Mouse (Mus musculus): ENCODE measurements around the gene Cstad. TPM values are rescaled to one million over a fixed set of nuclear protein-coding genes. Genes with fewer than 3 reads are reported as not detected.

The Cstad gene
- polyA plus RNA-seq, 1 experiment, result 0.94 TPM

DNA sequence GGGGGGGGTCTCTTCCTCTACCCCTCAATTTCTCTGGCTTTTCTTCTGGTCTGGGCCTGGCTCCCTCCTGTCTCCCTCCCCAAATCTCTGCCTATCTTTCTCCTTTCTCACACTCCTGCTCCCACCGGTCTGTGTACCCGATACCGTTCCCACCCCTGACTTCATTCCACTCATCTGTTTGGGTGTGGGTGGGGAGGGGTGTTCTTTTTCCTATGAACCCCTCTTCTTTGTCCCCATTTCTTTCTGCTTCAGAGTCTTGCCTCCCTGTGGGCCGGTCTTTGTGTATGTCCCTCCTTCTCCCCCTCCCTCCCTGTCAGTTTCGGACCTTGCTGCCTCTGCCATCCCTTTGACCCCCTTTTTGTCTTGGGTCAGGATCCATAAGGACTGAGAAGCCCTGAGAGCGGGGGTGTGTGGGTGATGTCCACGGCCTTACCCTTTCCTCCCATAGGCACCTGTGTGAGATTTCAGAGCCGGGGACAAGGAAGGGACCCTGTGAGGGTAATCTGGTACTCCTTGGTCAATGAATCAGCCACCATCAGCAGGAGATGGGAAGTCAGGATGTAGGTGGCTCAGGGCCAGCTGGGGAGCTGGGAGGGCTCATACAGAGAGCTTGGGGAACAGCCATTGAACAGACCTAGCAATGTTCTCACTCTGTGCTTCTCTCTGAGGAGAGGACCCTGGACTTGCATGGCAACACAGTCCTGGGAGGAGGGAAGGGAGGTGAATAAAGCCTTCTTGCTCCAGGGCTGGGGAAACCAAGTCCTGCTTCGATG is 19.5 kb downstream of the Cstad start:
- no peaks in the 10 kb centered on the region for H3K36me3 ChIP-seq (ENCODE audit: control insufficient read depth, insufficient read depth, low read length, poor library complexity, severe bottlenecking)
- H3K4me3 ChIP-seq (ENCODE audit: low read depth, low read length), result no peak overlapping the region
- TF ChIP-seq CTCF (IDR thresholded peaks at IDR 0.05; ENCODE audit: low read depth, low read length) (no peak), EP300 (IDR thresholded peaks at IDR 0.05; ENCODE audit: insufficient read depth, low read depth, low read length) (no peak), POLR2A (IDR thresholded peaks at IDR 0.05; ENCODE audit: insufficient read depth, low read length) (no peak)
- H3K9ac ChIP-seq (ENCODE audit: low read depth, poor library complexity, severe bottlenecking), result no peak overlapping the region
- no peaks in the 10 kb centered on the region for H3K27me3 ChIP-seq (ENCODE audit: control insufficient read depth, insufficient read depth, low read length, poor library complexity, severe bottlenecking)
- no peak overlapping the region for H3K27ac ChIP-seq (ENCODE audit: insufficient read depth, low read length)
- no peaks in the 10 kb centered on the region for H3K4me1 ChIP-seq (ENCODE audit: control insufficient read depth, insufficient read depth, low read length)
- no peaks in the 10 kb centered on the region for H3K9me3 ChIP-seq (replicated peaks; ENCODE audit: control insufficient read depth, insufficient read depth, low read length, poor library complexity, severe bottlenecking)

DNA sequence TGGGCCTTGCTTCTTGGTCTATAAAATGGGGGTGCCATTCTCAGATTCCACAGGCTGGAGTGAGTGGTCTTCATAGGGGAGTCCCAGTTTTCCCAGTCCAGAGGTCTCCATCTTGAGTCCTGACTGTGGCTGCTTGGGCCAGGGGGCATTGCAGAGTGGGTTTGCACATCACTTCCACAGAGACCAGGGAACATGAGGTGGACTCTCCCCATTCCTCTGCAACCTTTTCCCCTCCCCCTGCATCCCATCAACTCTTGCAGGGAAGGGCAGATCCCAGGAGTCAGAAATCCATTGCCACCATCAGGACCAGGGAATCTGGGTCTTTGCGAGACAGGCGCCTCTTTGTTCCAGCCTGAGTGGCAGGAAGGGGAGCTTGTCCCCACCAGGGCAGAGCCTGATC is 21.0 kb downstream of the Cstad start:
- Histone ChIP-seq H3K36me3 (ENCODE audit: control insufficient read depth, insufficient read depth, low read length, poor library complexity, severe bottlenecking) (no peaks in the 10 kb centered on the region), H3K9me3 (replicated peaks; ENCODE audit: control insufficient read depth, insufficient read depth, low read length, poor library complexity, severe bottlenecking) (no peaks in the 10 kb centered on the region), H3K4me1 (ENCODE audit: control insufficient read depth, insufficient read depth, low read length) (no peaks in the 10 kb centered on the region), H3K27me3 (ENCODE audit: control insufficient read depth, insufficient read depth, low read length, poor library complexity, severe bottlenecking) (no peaks in the 10 kb centered on the region), H3K27ac (ENCODE audit: insufficient read depth, low read length) (no peak overlapping the region), H3K9ac (ENCODE audit: low read depth, poor library complexity, severe bottlenecking) (no peak overlapping the region), H3K4me3 (ENCODE audit: low read depth, low read length) (no peak overlapping the region)
- TF ChIP-seq EP300 (IDR thresholded peaks at IDR 0.05; ENCODE audit: insufficient read depth, low read depth, low read length) (no peak), POLR2A (IDR thresholded peaks at IDR 0.05; ENCODE audit: insufficient read depth, low read length) (no peak), CTCF (IDR thresholded peaks at IDR 0.05; ENCODE audit: low read depth, low read length) (no peak)

DNA sequence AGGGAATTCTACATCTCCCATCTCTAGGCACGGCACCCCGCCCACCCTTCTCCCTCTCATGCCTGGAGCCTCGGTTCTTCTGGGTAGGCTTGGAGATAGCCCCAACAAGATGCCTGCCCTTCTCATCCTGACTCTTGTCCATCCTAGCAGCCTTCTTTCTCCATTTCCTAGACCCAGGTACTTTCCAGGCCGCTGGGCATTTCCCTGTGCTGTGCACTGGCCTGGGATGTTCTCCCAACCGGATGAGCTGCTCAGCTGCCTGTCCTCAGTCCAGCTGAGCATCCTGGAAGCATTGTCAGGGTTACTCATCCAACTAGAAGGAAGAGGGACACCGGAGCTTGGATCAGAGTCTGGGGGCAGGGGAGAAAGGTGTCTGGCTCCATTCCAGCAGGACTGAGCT is 21.6 kb downstream of the Cstad start:
- no peaks in the 10 kb centered on the region for H3K4me1 ChIP-seq (ENCODE audit: control insufficient read depth, insufficient read depth, low read length)
- no peak overlapping the region for H3K4me3 ChIP-seq (ENCODE audit: low read depth, low read length)
- no peak overlapping the region for H3K27ac ChIP-seq (ENCODE audit: insufficient read depth, low read length)
- no peak overlapping the region for H3K9ac ChIP-seq (ENCODE audit: low read depth, poor library complexity, severe bottlenecking)
- no peaks in the 10 kb centered on the region for H3K36me3 ChIP-seq (ENCODE audit: control insufficient read depth, insufficient read depth, low read length, poor library complexity, severe bottlenecking)
- H3K27me3 ChIP-seq (ENCODE audit: control insufficient read depth, insufficient read depth, low read length, poor library complexity, severe bottlenecking), result no peaks in the 10 kb centered on the region
- no peak for TF ChIP-seq POLR2A (IDR thresholded peaks at IDR 0.05; ENCODE audit: insufficient read depth, low read length)
- TF ChIP-seq EP300 (IDR thresholded peaks at IDR 0.05; ENCODE audit: insufficient read depth, low read depth, low read length), result no peak
- TF ChIP-seq CTCF (IDR thresholded peaks at IDR 0.05; ENCODE audit: low read depth, low read length), result no peak
- H3K9me3 ChIP-seq (replicated peaks; ENCODE audit: control insufficient read depth, insufficient read depth, low read length, poor library complexity, severe bottlenecking), result no peaks in the 10 kb centered on the region

DNA sequence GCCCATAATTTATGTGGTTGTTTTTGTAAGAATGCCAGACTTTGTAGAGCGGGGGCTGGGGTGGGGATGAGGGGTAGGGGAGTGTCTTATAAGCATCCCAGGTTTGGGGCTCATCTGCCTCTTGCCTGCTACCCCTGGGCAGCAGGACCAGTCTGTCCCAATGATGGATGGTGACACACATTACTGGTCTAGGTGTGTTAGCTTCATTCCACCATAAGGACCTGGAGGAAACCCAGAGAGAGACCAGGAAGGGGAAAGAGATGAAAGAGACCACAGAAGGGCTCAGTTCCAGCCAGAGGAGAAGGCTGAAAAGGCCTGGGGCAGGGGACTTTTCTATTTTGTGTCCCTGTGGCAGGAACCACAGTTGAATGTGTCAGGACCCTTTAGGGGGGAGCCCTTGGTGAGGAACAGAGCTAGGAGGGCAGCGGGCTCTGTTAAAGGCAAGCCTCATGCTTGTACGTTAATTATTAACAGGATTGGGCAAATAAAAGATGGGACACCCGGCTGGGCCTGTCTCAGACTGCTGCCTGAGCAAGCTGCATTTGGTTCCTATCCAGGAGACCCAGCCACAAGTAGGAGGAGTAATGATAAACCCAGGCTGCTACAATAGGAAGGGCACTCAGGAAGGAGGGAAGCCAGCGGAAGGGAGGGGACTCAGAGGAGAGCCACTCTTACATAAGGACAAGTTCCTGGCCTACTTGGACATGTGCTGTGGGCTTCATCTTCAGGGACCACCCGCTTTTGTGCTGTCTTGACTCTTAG is 23.8 kb downstream of the Cstad start:
- Histone ChIP-seq H3K27ac (ENCODE audit: insufficient read depth, low read length) (no peak overlapping the region), H3K27me3 (ENCODE audit: control insufficient read depth, insufficient read depth, low read length, poor library complexity, severe bottlenecking) (no peaks in the 10 kb centered on the region), H3K36me3 (ENCODE audit: control insufficient read depth, insufficient read depth, low read length, poor library complexity, severe bottlenecking) (no peaks in the 10 kb centered on the region), H3K4me3 (ENCODE audit: low read depth, low read length) (no peak overlapping the region), H3K4me1 (ENCODE audit: control insufficient read depth, insufficient read depth, low read length) (no peaks in the 10 kb centered on the region), H3K9ac (ENCODE audit: low read depth, poor library complexity, severe bottlenecking) (no peak overlapping the region), H3K9me3 (replicated peaks; ENCODE audit: control insufficient read depth, insufficient read depth, low read length, poor library complexity, severe bottlenecking) (no peaks in the 10 kb centered on the region)
- no peak for TF ChIP-seq POLR2A (IDR thresholded peaks at IDR 0.05; ENCODE audit: insufficient read depth, low read length)

DNA sequence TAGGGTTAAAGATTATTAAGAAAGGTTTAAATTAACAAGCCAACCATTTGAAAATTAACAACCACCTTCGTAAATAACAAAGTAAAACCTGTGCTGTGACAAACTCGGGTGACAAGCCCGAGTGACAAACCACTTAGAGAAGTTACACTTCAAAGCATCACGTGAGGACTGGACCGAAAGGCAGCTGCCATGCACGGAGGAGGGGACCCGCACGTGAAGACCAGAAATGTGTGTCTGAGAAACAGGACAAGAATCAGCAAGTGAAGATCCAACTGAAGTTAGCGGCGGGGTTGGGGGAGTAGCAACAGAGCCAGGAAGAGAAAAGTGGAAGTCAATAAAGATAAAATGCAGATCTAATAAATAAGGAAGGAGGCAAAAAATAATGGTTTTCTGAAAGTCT is 29.0 kb downstream of the Cstad start:
- no peak overlapping the region for H3K4me3 ChIP-seq (ENCODE audit: low read depth, low read length)
- no peaks in the 10 kb centered on the region for H3K4me1 ChIP-seq (ENCODE audit: control insufficient read depth, insufficient read depth, low read length)
- TF ChIP-seq EP300 (IDR thresholded peaks at IDR 0.05; ENCODE audit: insufficient read depth, low read depth, low read length) (no peak), POLR2A (IDR thresholded peaks at IDR 0.05; ENCODE audit: insufficient read depth, low read length) (no peak), CTCF (IDR thresholded peaks at IDR 0.05; ENCODE audit: low read depth, low read length) (no peak)
- no peak overlapping the region for H3K27ac ChIP-seq (ENCODE audit: insufficient read depth, low read length)
- H3K36me3 ChIP-seq (ENCODE audit: control insufficient read depth, insufficient read depth, low read length, poor library complexity, severe bottlenecking), result no peaks in the 10 kb centered on the region
- no peaks in the 10 kb centered on the region for H3K27me3 ChIP-seq (ENCODE audit: control insufficient read depth, insufficient read depth, low read length, poor library complexity, severe bottlenecking)
- no peak overlapping the region for H3K9ac ChIP-seq (ENCODE audit: low read depth, poor library complexity, severe bottlenecking)
- H3K9me3 ChIP-seq (replicated peaks; ENCODE audit: control insufficient read depth, insufficient read depth, low read length, poor library complexity, severe bottlenecking), result no peaks in the 10 kb centered on the region

DNA sequence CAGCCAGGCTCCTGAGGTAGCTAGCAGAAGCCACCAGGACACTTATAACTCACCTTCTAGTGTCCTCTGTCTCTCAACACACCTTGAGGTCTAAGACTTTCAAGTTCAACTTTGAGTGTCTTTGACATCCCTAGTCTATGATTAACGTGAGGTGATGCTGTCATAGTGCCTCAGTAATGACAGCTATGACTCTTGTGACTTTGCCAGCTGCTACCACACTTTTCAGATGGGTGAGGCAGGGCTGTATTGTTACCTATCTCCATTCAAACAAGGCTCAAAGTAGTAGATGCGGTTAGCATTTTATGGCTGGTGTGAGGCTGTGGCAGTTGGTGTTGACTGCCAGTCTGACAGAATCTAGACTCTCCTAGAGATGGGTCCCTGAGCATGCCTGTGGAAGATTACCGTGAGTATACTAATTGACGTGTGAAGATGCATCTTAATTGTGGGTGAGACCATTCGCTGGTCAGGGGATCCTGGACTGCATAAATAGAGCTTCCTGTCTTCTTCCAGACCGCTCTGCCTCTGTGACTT is 30.5 kb downstream of the Cstad start:
- Histone ChIP-seq H3K27me3 (ENCODE audit: control insufficient read depth, insufficient read depth, low read length, poor library complexity, severe bottlenecking) (no peaks in the 10 kb centered on the region), H3K36me3 (ENCODE audit: control insufficient read depth, insufficient read depth, low read length, poor library complexity, severe bottlenecking) (no peaks in the 10 kb centered on the region), H3K9me3 (replicated peaks; ENCODE audit: control insufficient read depth, insufficient read depth, low read length, poor library complexity, severe bottlenecking) (no peaks in the 10 kb centered on the region), H3K27ac (ENCODE audit: insufficient read depth, low read length) (no peak overlapping the region), H3K4me1 (ENCODE audit: control insufficient read depth, insufficient read depth, low read length) (no peaks in the 10 kb centered on the region), H3K9ac (ENCODE audit: low read depth, poor library complexity, severe bottlenecking) (no peak overlapping the region), H3K4me3 (ENCODE audit: low read depth, low read length) (no peak overlapping the region)
- TF ChIP-seq EP300 (IDR thresholded peaks at IDR 0.05; ENCODE audit: insufficient read depth, low read depth, low read length) (no peak), POLR2A (IDR thresholded peaks at IDR 0.05; ENCODE audit: insufficient read depth, low read length) (no peak), CTCF (IDR thresholded peaks at IDR 0.05; ENCODE audit: low read depth, low read length) (no peak)

Data from ES-Bruce4 (cell line).